Mouse (Mus musculus) heart, embryonic 12.5 days (tissue): ENCODE results near the gene Oser1. TPM values are rescaled to one million over a fixed set of nuclear protein-coding genes. Genes with fewer than 3 reads are reported as not detected.

Experiments used
- ATAC-seq: fragments of 200-750 bp; cut with Nextera tagmentation; 2 replicates; pipeline ENCODE4 v1.8.0; 2017; ENCODE audit warnings: moderate TSS enrichment, moderate library complexity; ENCODE audit not compliant: insufficient number of reproducible peaks, low FRiP score
- H3K27ac ChIP-seq: fragments of 300-500 bp; sonication (generic); 2 replicates; pipeline ENCODE4 v1.5.1; 2016; ENCODE audit warnings: mild to moderate bottlenecking, moderate library complexity; ENCODE audit not compliant: poor library complexity, severe bottlenecking
- H3K27me3 ChIP-seq: fragments of 300-500 bp; sonication (generic); replicated peaks from 2 replicates; pipeline ENCODE4 v1.6.1; 2016; ENCODE audit warnings: mild to moderate bottlenecking, moderate library complexity
- H3K36me3 ChIP-seq: fragments of 300-500 bp; sonication (generic); 2 replicates; pipeline ENCODE4 v1.6.1; 2016; ENCODE audit warnings: mild to moderate bottlenecking, moderate library complexity
- H3K4me1 ChIP-seq: fragments of 300-500 bp; sonication (generic); replicated peaks from 2 replicates; pipeline ENCODE4 v1.6.1; 2016; ENCODE audit warnings: mild to moderate bottlenecking
- H3K4me2 ChIP-seq: fragments of 300-500 bp; sonication (generic); 2 replicates; pipeline ENCODE4 v1.6.1; 2016; ENCODE audit warnings: mild to moderate bottlenecking, moderate library complexity
- H3K4me3 ChIP-seq: fragments of 300-500 bp; sonication (generic); 2 replicates; pipeline ENCODE4 v1.5.1; 2016; ENCODE audit warnings: mild to moderate bottlenecking
- H3K9ac ChIP-seq: fragments of 300-500 bp; sonication (generic); 2 replicates; pipeline ENCODE4 v1.6.1; 2016; ENCODE audit warnings: mild to moderate bottlenecking, moderate library complexity
- H3K9me3 ChIP-seq: fragments of 300-500 bp; sonication (generic); replicated peaks from 2 replicates; pipeline ENCODE4 v1.6.1; 2016; ENCODE audit warnings: mild to moderate bottlenecking, moderate library complexity
- WGBS: fragments of 180-500 bp; shearing (Covaris S2); methylation state at CpG from one replicate; pipeline ENCODE4 v1.1.7; 2016; 5-methylcytosine and 5-hydroxymethylcytosine counted together
- polyA plus RNA-seq: library from polyadenylated mRNA; unstranded; fragments of >200 nt; fragmentation: Nextera tagmentation; extraction: Ambion mirVana; gene quantifications from 2 replicates; pipeline ENCODE4 v1.2.1, GENCODE M21; 2016

The Oser1 gene
- 55.3 and 57.2 TPM in 2 replicates for polyA plus RNA-seq

- no peak within 1 kb of the TSS for H3K9ac ChIP-seq
- no peak within 1 kb of the TSS for H3K4me3 ChIP-seq
- H3K4me1 ChIP-seq = peaks cover 10% of the 10 kb centered on the region
- H3K36me3 ChIP-seq = no peaks in the 10 kb centered on the region; the same call in 1 of the 2 replicates
- no peak within 1 kb of the TSS for H3K27ac ChIP-seq
- WGBS = 73% methylated on average over 6 of the region's 6 CpGs
- no peak within 1 kb of the TSS for H3K4me2 ChIP-seq
- H3K9me3 ChIP-seq = no peaks in the 10 kb centered on the region
- no peak for ATAC-seq
- H3K27me3 ChIP-seq = no peaks in the 10 kb centered on the region
Observed at GRCm38 (mm10) chr2:163424597-163424996, at the start of gene Oser1. Gene Oser1, minus strand, starts transcription at chr2:163424697.

- peaks cover 4% of the 10 kb centered on the region; the same call in 1 of the 2 replicates for H3K27me3 ChIP-seq
- ATAC-seq = peak; percentile 95
- peak within 1 kb of the TSS; percentile 81 for H3K4me3 ChIP-seq
- H3K4me2 ChIP-seq = peak within 1 kb of the TSS; percentile 90
- H3K9ac ChIP-seq = peak within 1 kb of the TSS; percentile 86
- H3K4me1 ChIP-seq = peaks cover 10% of the 10 kb centered on the region
- peaks cover 24% of the 10 kb centered on the region for H3K36me3 ChIP-seq
- no peaks in the 10 kb centered on the region for H3K9me3 ChIP-seq
- WGBS = under 1% methylated on average over 30 of the region's 30 CpGs
- H3K27ac ChIP-seq = peak within 1 kb of the TSS; percentile 71
Observed at GRCm38 (mm10) chr2:163472466-163472851, 48.0 kb upstream of the Oser1 start, which contains the start of gene Fitm2. Gene Fitm2, minus strand, starts transcription at chr2:163472629.

GRCm38 (mm10) chr2:163471710-163472465 lies 47.4 kb upstream of the Oser1 start:
- H3K4me3 ChIP-seq = peak overlapping the region; percentile 81
- WGBS = 5% methylated on average over 36 of the region's 36 CpGs
- no peaks in the 10 kb centered on the region for H3K9me3 ChIP-seq
- peak overlapping the region; percentile 86 for H3K9ac ChIP-seq
- peaks cover 10% of the 10 kb centered on the region for H3K4me1 ChIP-seq
- peak overlapping the region; percentile 71 for H3K27ac ChIP-seq
- H3K4me2 ChIP-seq = peak overlapping the region; percentile 90
- H3K27me3 ChIP-seq = peaks cover 4% of the 10 kb centered on the region; the same call in 1 of the 2 replicates
- H3K36me3 ChIP-seq = peaks cover 24% of the 10 kb centered on the region
- ATAC-seq = peak; percentile 73

GRCm38 (mm10) chr2:163471136-163471535 lies 46.6 kb upstream of the Oser1 start:
- peaks cover 24% of the 10 kb centered on the region for H3K36me3 ChIP-seq
- no peak overlapping the region for H3K27ac ChIP-seq
- peaks cover 10% of the 10 kb centered on the region for H3K4me1 ChIP-seq
- 0 out of 2 replicates have a peak overlapping the region, but pooled peaks have one; percentile 86 for H3K9ac ChIP-seq
- ATAC-seq = no peak
- H3K27me3 ChIP-seq = peaks cover 4% of the 10 kb centered on the region; the same call in 1 of the 2 replicates
- H3K4me3 ChIP-seq = peak overlapping the region; percentile 81
- peak overlapping the region; percentile 90 for H3K4me2 ChIP-seq
- 69% methylated on average over 3 of the region's 3 CpGs for WGBS
- H3K9me3 ChIP-seq = no peaks in the 10 kb centered on the region

GRCm38 (mm10) chr2:163469711-163470110 lies 45.2 kb upstream of the Oser1 start:
- ATAC-seq = no peak
- H3K27me3 ChIP-seq = no peaks in the 10 kb centered on the region; the same call in 1 of the 2 replicates
- WGBS = 92% methylated on average over 15 of the region's 15 CpGs
- H3K4me1 ChIP-seq = peaks cover 23% of the 10 kb centered on the region
- no peak overlapping the region for H3K4me2 ChIP-seq
- H3K4me3 ChIP-seq = no peak overlapping the region
- H3K9ac ChIP-seq = no peak overlapping the region
- H3K36me3 ChIP-seq = peaks cover 24% of the 10 kb centered on the region
- no peak overlapping the region for H3K27ac ChIP-seq
- no peaks in the 10 kb centered on the region for H3K9me3 ChIP-seq

GRCm38 (mm10) chr2:163468866-163469265 lies 44.4 kb upstream of the Oser1 start:
- Histone ChIP-seq H3K4me2 (no peak overlapping the region), H3K9me3 (no peaks in the 10 kb centered on the region), H3K4me1 (peaks cover 32% of the 10 kb centered on the region), H3K4me3 (no peak overlapping the region), H3K36me3 (peaks cover 24% of the 10 kb centered on the region), H3K9ac (no peak overlapping the region), H3K27me3 (no peaks in the 10 kb centered on the region; the same call in 1 of the 2 replicates), H3K27ac (no peak overlapping the region)
- WGBS = 84% methylated on average over 6 of the region's 6 CpGs
- no peak for ATAC-seq

- no peak overlapping the region for H3K4me3 ChIP-seq
- H3K9me3 ChIP-seq = no peaks in the 10 kb centered on the region
- WGBS = 66% methylated on average over 6 of the region's 6 CpGs
- no peaks in the 10 kb centered on the region for H3K27me3 ChIP-seq
- no peak for ATAC-seq
- no peak overlapping the region for H3K27ac ChIP-seq
- H3K9ac ChIP-seq = no peak overlapping the region
- H3K36me3 ChIP-seq = peaks cover 24% of the 10 kb centered on the region
- no peak overlapping the region for H3K4me2 ChIP-seq
- peaks cover 45% of the 10 kb centered on the region for H3K4me1 ChIP-seq
Observed at GRCm38 (mm10) chr2:163467585-163467984, 43.1 kb upstream of the Oser1 start.

- no peaks in the 10 kb centered on the region for H3K27me3 ChIP-seq
- no peak overlapping the region for H3K9ac ChIP-seq
- peaks cover 48% of the 10 kb centered on the region for H3K4me1 ChIP-seq
- no peaks in the 10 kb centered on the region for H3K9me3 ChIP-seq
- no peak overlapping the region for H3K27ac ChIP-seq
- WGBS = 65% methylated on average over 8 of the region's 8 CpGs
- H3K36me3 ChIP-seq = peaks cover 24% of the 10 kb centered on the region
- no peak for ATAC-seq
- no peak overlapping the region for H3K4me2 ChIP-seq
- H3K4me3 ChIP-seq = no peak overlapping the region
Observed at GRCm38 (mm10) chr2:163466771-163467170, 42.3 kb upstream of the Oser1 start.

- H3K4me3 ChIP-seq = no peak overlapping the region
- no peaks in the 10 kb centered on the region for H3K9me3 ChIP-seq
- H3K4me2 ChIP-seq = peak overlapping the region; percentile 32
- peaks cover 40% of the 10 kb centered on the region for H3K4me1 ChIP-seq
- peak overlapping the region; percentile 87 for H3K27ac ChIP-seq
- WGBS = 37% methylated on average over 6 of the region's 6 CpGs
- peak overlapping the region; percentile 15; the same call in 1 of the 2 replicates for H3K9ac ChIP-seq
- H3K27me3 ChIP-seq = no peaks in the 10 kb centered on the region; the same call in 1 of the 2 replicates
- peaks cover 20% of the 10 kb centered on the region for H3K36me3 ChIP-seq
- 0 out of 2 replicates have a peak, but pooled peaks have one; percentile 34 for ATAC-seq
Observed at GRCm38 (mm10) chr2:163464562-163464961, 40.1 kb upstream of the Oser1 start.

GRCm38 (mm10) chr2:163463998-163464397 lies 39.5 kb upstream of the Oser1 start:
- no peaks in the 10 kb centered on the region for H3K9me3 ChIP-seq
- peaks cover 15% of the 10 kb centered on the region for H3K36me3 ChIP-seq
- H3K9ac ChIP-seq = 0 out of 2 replicates have a peak overlapping the region, but pooled peaks have one; percentile 15
- peak overlapping the region; percentile 32 for H3K4me2 ChIP-seq
- H3K4me1 ChIP-seq = peaks cover 45% of the 10 kb centered on the region
- WGBS = 44% methylated on average over 4 of the region's 4 CpGs
- no peak for ATAC-seq
- H3K27me3 ChIP-seq = peaks cover 3% of the 10 kb centered on the region
- H3K27ac ChIP-seq = peak overlapping the region; percentile 87
- no peak overlapping the region for H3K4me3 ChIP-seq

GRCm38 (mm10) chr2:163463251-163463769 lies 38.8 kb upstream of the Oser1 start:
- Histone ChIP-seq H3K27ac (peak overlapping the region; percentile 87), H3K9ac (no peak overlapping the region), H3K9me3 (no peaks in the 10 kb centered on the region), H3K4me3 (no peak overlapping the region), H3K27me3 (peaks cover 9% of the 10 kb centered on the region), H3K4me1 (peaks cover 52% of the 10 kb centered on the region), H3K36me3 (peaks cover 8% of the 10 kb centered on the region), H3K4me2 (no peak overlapping the region)
- no peak for ATAC-seq
- WGBS = 46% methylated on average over 10 of the region's 10 CpGs
